Mouse (Mus musculus) embryonic fibroblast, embryonic 13.5 days (primary cell): ENCODE results near the gene Tmco4. TPM values are rescaled to one million over a fixed set of nuclear protein-coding genes. Genes with fewer than 3 reads are reported as not detected.

Experiments
- H3K27ac ChIP-seq: 2 replicates; pipeline ENCODE4 v1.5.1; 2012; ENCODE audit warnings: low read length, control low read depth, inconsistent platforms; ENCODE audit not compliant: insufficient read depth
- H3K4me1 ChIP-seq: 2 replicates; pipeline ENCODE4 v1.6.1; 2011; ENCODE audit warnings: low read length; ENCODE audit not compliant: control insufficient read depth, insufficient read depth
- H3K4me3 ChIP-seq: 2 replicates; pipeline ENCODE4 v1.5.1; 2011; ENCODE audit warnings: mild to moderate bottlenecking, control low read depth, low read length; ENCODE audit not compliant: insufficient read depth
- CTCF ChIP-seq: IDR thresholded peaks from 2 replicates; pipeline ENCODE4 v1.5.1; 2011; ENCODE audit warnings: mild to moderate bottlenecking, control low read depth, low read length, moderate library complexity, borderline replicate concordance; ENCODE audit not compliant: insufficient read depth
- POLR2A ChIP-seq: IDR thresholded peaks from 2 replicates; pipeline ENCODE4 v1.6.1; 2011; ENCODE audit warnings: low read depth, mild to moderate bottlenecking, control low read depth, low read length, moderate library complexity
- polyA plus RNA-seq: library from polyadenylated mRNA; stranded (reverse); fragments of >200 nt; gene quantifications from 2 replicates; pipeline ENCODE4 v1.2.4, GENCODE M21; 2011; ENCODE audit warnings: low read depth; ENCODE audit not compliant: missing spikeins, insufficient read length

Tmco4 gene
- polyA plus RNA-seq, 1 experiment: 14.3 TPM

GRCm38 (mm10) chr4:138948257-138948656 lies 24.4 kb upstream of the Tmco4 start:
- Histone ChIP-seq H3K4me3 (no peak overlapping the region), H3K27ac (no peak overlapping the region), H3K4me1 (no peaks in the 10 kb centered on the region)
- TF ChIP-seq CTCF (no peak), POLR2A (no peak)

- H3K27ac ChIP-seq: no peak overlapping the region
- no peak overlapping the region for H3K4me3 ChIP-seq
- no peaks in the 10 kb centered on the region for H3K4me1 ChIP-seq
- TF ChIP-seq POLR2A (no peak), CTCF (no peak)
These were observed 14.1 kb upstream of the Tmco4 start for GRCm38 (mm10) chr4:138958612-138959011.

- Histone ChIP-seq H3K27ac (no peak overlapping the region), H3K4me1 (no peaks in the 10 kb centered on the region), H3K4me3 (no peak overlapping the region)
- TF ChIP-seq POLR2A (no peak), CTCF (no peak)
These were observed 13.6 kb upstream of the Tmco4 start for GRCm38 (mm10) chr4:138959120-138959519.

- Histone ChIP-seq H3K4me1 (no peaks in the 10 kb centered on the region), H3K4me3 (no peak overlapping the region), H3K27ac (no peak overlapping the region)
- TF ChIP-seq CTCF: no peak
- TF ChIP-seq POLR2A: no peak
These were observed 12.8 kb upstream of the Tmco4 start for GRCm38 (mm10) chr4:138959926-138960325.

GRCm38 (mm10) chr4:138962719-138963118 lies 10.0 kb upstream of the Tmco4 start:
- Histone ChIP-seq H3K4me1 (no peaks in the 10 kb centered on the region), H3K4me3 (no peak overlapping the region), H3K27ac (no peak overlapping the region)
- TF ChIP-seq CTCF (no peak), POLR2A (no peak)

GRCm38 (mm10) chr4:138965871-138966270 lies 6.8 kb upstream of the Tmco4 start:
- no peaks in the 10 kb centered on the region for H3K4me1 ChIP-seq
- TF ChIP-seq POLR2A: no peak
- no peak for TF ChIP-seq CTCF
- no peak overlapping the region for H3K27ac ChIP-seq
- no peak overlapping the region for H3K4me3 ChIP-seq

- Histone ChIP-seq H3K4me3 (no peak within 1 kb of the TSS), H3K4me1 (no peaks in the 10 kb centered on the region), H3K27ac (no peak within 1 kb of the TSS)
- TF ChIP-seq POLR2A (no peak), CTCF (no peak)
These were observed 5.8 kb upstream of the Tmco4 start, which contains the start of gene Rnf186 for GRCm38 (mm10) chr4:138966866-138967265. Gene Rnf186 (plus strand): TSS chr4:138967112.

GRCm38 (mm10) chr4:138967485-138967884 lies 5.2 kb upstream of the Tmco4 start:
- Histone ChIP-seq H3K27ac (no peak overlapping the region), H3K4me3 (no peak overlapping the region), H3K4me1 (no peaks in the 10 kb centered on the region)
- TF ChIP-seq POLR2A: no peak
- no peak for TF ChIP-seq CTCF

- Histone ChIP-seq H3K27ac (no peak overlapping the region), H3K4me1 (no peaks in the 10 kb centered on the region), H3K4me3 (no peak overlapping the region)
- TF ChIP-seq CTCF: no peak
- no peak for TF ChIP-seq POLR2A
These were observed 3.7 kb upstream of the Tmco4 start for GRCm38 (mm10) chr4:138968772-138969556.

GRCm38 (mm10) chr4:138969736-138970135 lies 3.0 kb upstream of the Tmco4 start:
- TF ChIP-seq CTCF: no peak
- no peak overlapping the region for H3K4me3 ChIP-seq
- H3K27ac ChIP-seq: no peak overlapping the region
- no peaks in the 10 kb centered on the region for H3K4me1 ChIP-seq

GRCm38 (mm10) chr4:138971371-138971770 lies 1.3 kb upstream of the Tmco4 start:
- Histone ChIP-seq H3K4me1 (no peaks in the 10 kb centered on the region), H3K4me3 (no peak overlapping the region), H3K27ac (no peak overlapping the region)
- TF ChIP-seq POLR2A (no peak), CTCF (no peak)
